8 mouse cellular contexts compared by ENCODE assay signal in genomic region chr6:114968361-114969212, GRCm38 (mm10). TPM values are rescaled to one million over a fixed set of nuclear protein-coding genes. Genes with fewer than 3 reads are reported as not detected.
DNase-seq lines count a peak whose midpoint lies in the region; ATAC-seq lines count a peak whose summit lies in the region.

No protein-coding gene starts in this region.

- H3K36me3 ChIP-seq in hindbrain, embryonic 16.5 days (ENCODE audit: control insufficient read depth, insufficient read depth, low read length): no peaks in the 10 kb centered on the region

- peaks cover 11% of the 10 kb centered on the region for H3K4me1 ChIP-seq in hindbrain, embryonic 16.5 days (ENCODE audit: control insufficient read depth, insufficient read depth, low read depth, low read length)

- no peaks in the 10 kb centered on the region for H3K27me3 ChIP-seq in hindbrain, embryonic 16.5 days (replicated peaks; ENCODE audit: control insufficient read depth, insufficient read depth, low read length)

- DNase-seq in R1 (ENCODE audit: low read depth, low spot score): peak; percentile 97
- DNase-seq in cerebellum, postnatal 14 days: peak; percentile 82 to 89
- DNase-seq in gastrocnemius, adult 18-20 months (ENCODE audit: low spot score): peak; percentile 51
- peak; percentile 86 to 87 for DNase-seq in layer of hippocampus, postnatal 36 days
- DNase-seq in lung, postnatal 14 days: peak; percentile 88
- peak; percentile 87 to 89 for DNase-seq in right cerebral cortex, adult 2 months (ENCODE audit: low spot score in 2 of 2)
- DNase-seq in urinary bladder, postnatal 36 days (ENCODE audit: low spot score in 2 of 2): peak; percentile 91

- WGBS in hindbrain, embryonic 16.5 days: under 1% methylated on average over 71 of the region's 82 CpGs

- no peaks in the 10 kb centered on the region for H3K9me3 ChIP-seq in hindbrain, embryonic 16.5 days (ENCODE audit: control insufficient read depth, low read length)

- H3K4me2 ChIP-seq in hindbrain, embryonic 16.5 days (ENCODE audit: low read length): peak overlapping the region; percentile 94

- peak overlapping the region; percentile 81 for H3K27ac ChIP-seq in hindbrain, embryonic 16.5 days (ENCODE audit: low read depth, low read length)

- ATAC-seq in hindbrain, embryonic 16.5 days: peak; percentile 84

- H3K9ac ChIP-seq in hindbrain, embryonic 16.5 days (ENCODE audit: low read depth, low read length): peak overlapping the region; percentile 85

- H3K4me3 ChIP-seq in hindbrain, embryonic 16.5 days (ENCODE audit: low read length): peak overlapping the region; percentile 78

RNA-seq across cellular contexts. Expression of gene Vgll4, which starts 1.2 kb away (rescaled TPM):
- 10 to 100 TPM; 11.7 to 19.0 TPM for total RNA-seq in gastrocnemius, adult 18-20 months (2021)
- 60.2 and 62.0 TPM in 2 replicates for polyA plus RNA-seq in hindbrain, embryonic 16.5 days (2015; fragmentation: Nextera tagmentation; extraction: Ambion mirVana)
- total RNA-seq in layer of hippocampus, postnatal 36 days (2021): 10 to 100 TPM; 43.2 to 48.8 TPM

Comparison
In these comparisons a context has a peak if more than half of its experiments do, and no peak if none do; other contexts are left out.
1. Peak in every context shown above with its lines: DNase-seq, ATAC-seq, H3K4me3 ChIP-seq and H3K27ac ChIP-seq.